Mouse (Mus musculus) myocyte (in vitro differentiated cells): ENCODE results near the gene Ppox.

ENCODE experiments used
- CEBPB ChIP-seq: IDR thresholded peaks from 2 replicates; pipeline ENCODE4 v1.6.1; 2011; ENCODE audit warnings: mild to moderate bottlenecking, moderate library complexity; ENCODE audit not compliant: poor library complexity, insufficient read depth, severe bottlenecking
- E2F4 ChIP-seq: IDR thresholded peaks from one replicate; pipeline ENCODE4 v1.6.1; 2011; ENCODE audit warnings: mild to moderate bottlenecking, control low read depth, moderate library complexity; ENCODE audit not compliant: insufficient read depth
- MAX ChIP-seq: IDR thresholded peaks from one replicate; pipeline ENCODE4 v1.6.1; 2011; ENCODE audit warnings: low read depth, mild to moderate bottlenecking, control low read depth
- MYOD1 ChIP-seq, 3 experiments: IDR thresholded peaks; one replicate each; pipeline ENCODE4 v1.6.1; 2011; ENCODE audit warnings: control low read depth in 2 of 3, low read depth in 2 of 3, mild to moderate bottlenecking in 2 of 3, moderate library complexity in 1 of 3; ENCODE audit not compliant: insufficient read length in 2 of 3, control insufficient read depth in 1 of 3
- MYOG ChIP-seq, 3 experiments: IDR thresholded peaks; one replicate each; pipeline ENCODE4 v1.6.1; 2011; ENCODE audit warnings: control low read depth in 2 of 3, low read depth in 2 of 3, mild to moderate bottlenecking in 2 of 3; ENCODE audit not compliant: insufficient read length in 2 of 3, control insufficient read depth in 1 of 3, insufficient read depth in 1 of 3
- POLR2A ChIP-seq: IDR thresholded peaks from one replicate; pipeline ENCODE4 v1.6.1; 2011; ENCODE audit warnings: low read depth, mild to moderate bottlenecking, control low read depth, moderate library complexity; ENCODE audit not compliant: insufficient read length
- POLR2AphosphoS2 ChIP-seq: IDR thresholded peaks from one replicate; pipeline ENCODE4 v1.6.1; 2011; ENCODE audit warnings: low read depth, control low read depth; ENCODE audit not compliant: insufficient read length
- REST ChIP-seq: IDR thresholded peaks from one replicate; pipeline ENCODE4 v1.6.1; 2011; ENCODE audit warnings: mild to moderate bottlenecking, control low read depth, moderate library complexity; ENCODE audit not compliant: insufficient read depth, insufficient read length
- SRF ChIP-seq: IDR thresholded peaks from one replicate; pipeline ENCODE4 v1.6.1; 2011; ENCODE audit warnings: low read depth; ENCODE audit not compliant: control insufficient read depth, insufficient read length
- TCF12 ChIP-seq: IDR thresholded peaks from one replicate; pipeline ENCODE4 v1.6.1; 2011; ENCODE audit warnings: mild to moderate bottlenecking, control low read depth; ENCODE audit not compliant: poor library complexity, insufficient read depth, severe bottlenecking
- TCF3 ChIP-seq: IDR thresholded peaks from one replicate; pipeline ENCODE4 v1.6.1; 2011; ENCODE audit warnings: low read depth, control low read depth; ENCODE audit not compliant: insufficient read length
- USF1 ChIP-seq: IDR thresholded peaks from one replicate; pipeline ENCODE4 v1.6.1; 2011; ENCODE audit warnings: low read depth, mild to moderate bottlenecking, control low read depth, moderate library complexity

DNA sequence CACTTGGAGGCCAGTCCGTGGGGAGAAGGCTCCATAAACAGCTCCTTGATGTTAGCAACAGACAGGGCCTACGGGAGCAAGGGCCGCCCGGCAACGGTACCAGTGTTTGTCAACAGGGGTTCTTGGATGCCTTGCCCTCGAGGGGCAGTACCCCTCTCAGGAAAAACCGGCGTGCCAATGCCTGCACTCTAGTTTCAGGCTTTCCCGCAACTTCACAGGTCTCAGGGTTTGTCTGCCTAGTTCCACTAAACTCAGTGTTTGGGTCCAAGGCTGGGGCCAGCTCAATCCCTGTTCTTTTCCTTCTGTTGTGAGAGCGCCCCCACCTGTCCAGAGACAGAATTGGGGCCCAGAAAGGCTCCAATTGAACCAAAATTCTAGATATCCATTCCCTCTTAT, 540 bp upstream of the Ppox start:
- TF ChIP-seq POLR2A (no peak), MAX (no peak), USF1 (no peak), POLR2AphosphoS2 (peak; percentile 32), SRF (no peak), E2F4 (no peak), TCF3 (no peak), TCF12 (no peak), CEBPB (no peak), MYOD1 (IDR thresholded peaks at IDR 0.05; ENCODE audit: control insufficient read depth in 1 of 3, insufficient read length in 2 of 3, low read depth in 2 of 3) (no peak), MYOG (IDR thresholded peaks at IDR 0.05; ENCODE audit: control insufficient read depth in 1 of 3, insufficient read depth in 1 of 3, insufficient read length in 2 of 3, low read depth in 2 of 3) (no peak), REST (no peak)
